ENCODE assay signal across 20 mouse cellular contexts in genomic region chr13:57619079-57619768, GRCm38 (mm10).
DNase-seq lines count a peak whose midpoint lies in the region; ATAC-seq lines count a peak whose summit lies in the region.
"Had no signal": no experiment of that assay in that cellular context is flagged by ENCODE, and none has a peak within 500 bp of the region (broad histone marks: within the 10 kb centered on the region; RNA-seq: fewer than 3 reads in every experiment).

No protein-coding gene starts in this region.

- no peak overlapping the region for H3K9ac ChIP-seq in kidney, embryonic 15.5 days
- H3K9ac ChIP-seq: heart, embryonic 13.5 days had no signal

- no peaks in the 10 kb centered on the region for H3K4me1 ChIP-seq in kidney, embryonic 15.5 days
- H3K4me1 ChIP-seq: forebrain, embryonic 10.5 days had no signal

- H3K4me2 ChIP-seq in kidney, embryonic 15.5 days = no peak overlapping the region
- H3K4me2 ChIP-seq: heart, embryonic 13.5 days; midbrain, embryonic 11.5 days had no signal

- H3K9me3 ChIP-seq in kidney, embryonic 15.5 days (replicated peaks) = no peaks in the 10 kb centered on the region
- H3K9me3 ChIP-seq: forebrain, embryonic 10.5 days had no signal

- no peak for ATAC-seq in kidney, embryonic 15.5 days (replicated peaks; ENCODE audit: low FRiP score)
- ATAC-seq: inflammation-experienced regulatory T-cells, adult 6 months; Patski had no signal

- no peaks in the 10 kb centered on the region for H3K27me3 ChIP-seq in kidney, embryonic 15.5 days
- H3K27me3 ChIP-seq: Patski had no signal

- no peaks in the 10 kb centered on the region for H3K36me3 ChIP-seq in kidney, embryonic 15.5 days
- H3K36me3 ChIP-seq: forebrain, embryonic 10.5 days; heart, embryonic 13.5 days had no signal

- no peak overlapping the region for H3K27ac ChIP-seq in kidney, embryonic 15.5 days
- H3K27ac ChIP-seq: forebrain, embryonic 10.5 days; heart, embryonic 13.5 days; stomach, postnatal 0 days had no signal

- intact Hi-C loops in heart, postnatal 36 days (cut with DNase I) = no loop called here

- H3K4me3 ChIP-seq in kidney, embryonic 15.5 days (replicated peaks) = no peak overlapping the region
- H3K4me3 ChIP-seq: forebrain, embryonic 10.5 days; heart, embryonic 13.5 days; myocyte had no signal

- 80% methylated on average over 17 of the region's 17 CpGs for whole genome bisulfite sequencing in kidney, embryonic 15.5 days

- peak; percentile 1 for DNase-seq in heart, adult 8-10 months (ENCODE audit: low spot score)
- DNase-seq in heart, postnatal 36 days = no peak
- peak; percentile 31 to 51 for DNase-seq in frontal cortex, postnatal 10 days (ENCODE audit: low spot score in 2 of 2)
- peak; percentile 47 to 76 for DNase-seq in left cerebral cortex, adult 8-10 months (ENCODE audit: low spot score in 2 of 2)
- peak; percentile 37 for DNase-seq in right cerebral cortex, postnatal 14 days
- DNase-seq in spleen, postnatal 36 days (ENCODE audit: low spot score in 2 of 2) = no peak
- no peak for DNase-seq in thymus, postnatal 10 days (ENCODE audit: low spot score in 2 of 2)
- DNase-seq: cerebellum, adult 11-12 months; gastrocnemius, postnatal 10 days; liver; lung, adult 2 months; lung, postnatal 4 days had no signal

Comparison
In these comparisons a context has a peak if more than half of its experiments do, and no peak if none do; other contexts are left out.
1. DNase-seq: peak in heart, adult 8-10 months (single experiment), frontal cortex, postnatal 10 days (2 of 2), left cerebral cortex, adult 8-10 months (2 of 2) and right cerebral cortex, postnatal 14 days (single experiment); none in heart, postnatal 36 days (0 of 2), spleen, postnatal 36 days (0 of 2) and thymus, postnatal 10 days (0 of 2).